Mouse (Mus musculus) hindbrain, embryonic 13.5 days (tissue): ENCODE measurements around the gene Wwox. TPM values are rescaled to one million over a fixed set of nuclear protein-coding genes. Genes with fewer than 3 reads are reported as not detected.
A peak's percentile ranks its signal among the peaks of the same experiment; 100 is the strongest.

Experiments used
- ATAC-seq: fragments of 200-750 bp; cut with Nextera tagmentation; 2 replicates; pipeline ENCODE4 v1.8.0; 2017; ENCODE audit warnings: moderate TSS enrichment; ENCODE audit not compliant: low FRiP score
- H3K27ac ChIP-seq: fragments of 300-500 bp; sonication (generic); 2 replicates; pipeline ENCODE4 v1.5.1; 2015; ENCODE audit warnings: inconsistent platforms, mild to moderate bottlenecking, moderate library complexity
- H3K27me3 ChIP-seq: fragments of 300-500 bp; sonication (generic); 2 replicates; pipeline ENCODE4 v1.6.1; 2015; ENCODE audit warnings: mild to moderate bottlenecking, inconsistent platforms
- H3K36me3 ChIP-seq: fragments of 300-500 bp; sonication (generic); 2 replicates; pipeline ENCODE4 v1.6.1; 2015; ENCODE audit warnings: mild to moderate bottlenecking, inconsistent platforms
- H3K4me1 ChIP-seq: fragments of 300-500 bp; sonication (generic); replicated peaks from 2 replicates; pipeline ENCODE4 v1.6.1; 2015; ENCODE audit warnings: inconsistent platforms
- H3K4me2 ChIP-seq: fragments of 300-500 bp; sonication (generic); 2 replicates; pipeline ENCODE4 v1.6.1; 2015; ENCODE audit warnings: inconsistent platforms, mild to moderate bottlenecking, moderate library complexity
- H3K4me3 ChIP-seq: fragments of 300-500 bp; sonication (generic); 2 replicates; pipeline ENCODE4 v1.5.1; 2015; ENCODE audit warnings: mild to moderate bottlenecking, inconsistent platforms
- H3K9ac ChIP-seq: fragments of 300-500 bp; sonication (generic); 2 replicates; pipeline ENCODE4 v1.6.1; 2015; ENCODE audit warnings: mild to moderate bottlenecking, inconsistent platforms
- H3K9me3 ChIP-seq: fragments of 300-500 bp; sonication (generic); 2 replicates; pipeline ENCODE4 v1.6.1; 2016; ENCODE audit warnings: inconsistent platforms
- WGBS: fragments of 180-500 bp; shearing (Covaris S2); methylation state at CpG from one replicate; pipeline ENCODE4 v1.1.7; 2015; 5-methylcytosine and 5-hydroxymethylcytosine counted together
- polyA plus RNA-seq: library from polyadenylated mRNA; unstranded; fragments of >200 nt; fragmentation: Nextera tagmentation; extraction: Ambion mirVana; gene quantifications from 2 replicates; pipeline ENCODE4 v1.2.1, GENCODE M21; 2015

Wwox gene
- polyA plus RNA-seq, 1 experiment from 2014 or later: 13.8 TPM

- H3K27me3 ChIP-seq: peaks cover 3% of the 10 kb centered on the region; the same call in 1 of the 2 replicates
- H3K36me3 ChIP-seq: no peaks in the 10 kb centered on the region
- peak overlapping the region; percentile 30 for H3K4me2 ChIP-seq
- 46% methylated on average over 16 of the region's 16 CpGs for WGBS
- no peak overlapping the region for H3K4me3 ChIP-seq
- peak overlapping the region; percentile 63 for H3K27ac ChIP-seq
- no peaks in the 10 kb centered on the region for H3K9me3 ChIP-seq
- peaks cover 38% of the 10 kb centered on the region for H3K4me1 ChIP-seq
- ATAC-seq: peak; percentile 71; the same call in 1 of the 2 replicates
- 0 out of 2 replicates have a peak overlapping the region, but pooled peaks have one; percentile 8 for H3K9ac ChIP-seq
Observed at GRCm38 (mm10) chr8:114889578-114890374, 450.3 kb downstream of the Wwox start.

- 43% methylated on average over 5 of the region's 5 CpGs for WGBS
- 0 out of 2 replicates have a peak, but pooled peaks have one; percentile 32 for ATAC-seq
- H3K9me3 ChIP-seq: no peaks in the 10 kb centered on the region
- peaks cover 3% of the 10 kb centered on the region; the same call in 1 of the 2 replicates for H3K27me3 ChIP-seq
- no peak overlapping the region for H3K4me3 ChIP-seq
- H3K4me2 ChIP-seq: peak overlapping the region; percentile 30; the same call in 1 of the 2 replicates
- no peaks in the 10 kb centered on the region for H3K36me3 ChIP-seq
- H3K4me1 ChIP-seq: peaks cover 31% of the 10 kb centered on the region
- H3K9ac ChIP-seq: 0 out of 2 replicates have a peak overlapping the region, but pooled peaks have one; percentile 8
- peak overlapping the region; percentile 63; the same call in 1 of the 2 replicates for H3K27ac ChIP-seq
Observed at GRCm38 (mm10) chr8:114890478-114890877, 451.0 kb downstream of the Wwox start.

- H3K36me3 ChIP-seq: no peaks in the 10 kb centered on the region
- H3K4me3 ChIP-seq: no peak overlapping the region
- WGBS: 69% methylated on average over 4 of the region's 4 CpGs
- no peak overlapping the region for H3K4me2 ChIP-seq
- H3K9me3 ChIP-seq: no peaks in the 10 kb centered on the region
- no peak for ATAC-seq
- no peak overlapping the region for H3K27ac ChIP-seq
- H3K27me3 ChIP-seq: peaks cover 3% of the 10 kb centered on the region; the same call in 1 of the 2 replicates
- H3K4me1 ChIP-seq: peaks cover 30% of the 10 kb centered on the region
- H3K9ac ChIP-seq: no peak overlapping the region
Observed at GRCm38 (mm10) chr8:114891252-114891651, 451.8 kb downstream of the Wwox start.

- WGBS: 74% methylated on average over 8 of the region's 8 CpGs
- ATAC-seq: no peak
- Histone ChIP-seq H3K4me2 (no peak overlapping the region), H3K27ac (no peak overlapping the region), H3K4me3 (no peak overlapping the region), H3K9me3 (no peaks in the 10 kb centered on the region), H3K27me3 (peaks cover 25% of the 10 kb centered on the region), H3K36me3 (no peaks in the 10 kb centered on the region), H3K9ac (no peak overlapping the region), H3K4me1 (peaks cover 13% of the 10 kb centered on the region)
Observed at GRCm38 (mm10) chr8:114897432-114897831, 458.0 kb downstream of the Wwox start.

- no peak for ATAC-seq
- Histone ChIP-seq H3K27ac (peak overlapping the region; percentile 8; the same call in 1 of the 2 replicates), H3K36me3 (no peaks in the 10 kb centered on the region), H3K4me1 (peaks cover 13% of the 10 kb centered on the region), H3K9me3 (no peaks in the 10 kb centered on the region), H3K27me3 (peaks cover 21% of the 10 kb centered on the region), H3K4me2 (peak overlapping the region; percentile 18; the same call in 1 of the 2 replicates), H3K4me3 (no peak overlapping the region), H3K9ac (no peak overlapping the region)
- whole genome bisulfite sequencing: 20% methylated on average over 12 of the region's 12 CpGs
Observed at GRCm38 (mm10) chr8:114899157-114899556, 459.7 kb downstream of the Wwox start.

- ATAC-seq: no peak
- Histone ChIP-seq H3K4me3 (no peak overlapping the region), H3K27ac (no peak overlapping the region), H3K27me3 (0 out of 2 replicates have a peak, but pooled peaks cover 17% of the 10 kb centered on the region), H3K9me3 (no peaks in the 10 kb centered on the region), H3K9ac (no peak overlapping the region), H3K36me3 (no peaks in the 10 kb centered on the region), H3K4me2 (no peak overlapping the region), H3K4me1 (peaks cover 24% of the 10 kb centered on the region)
- WGBS: 81% methylated on average over 5 of the region's 5 CpGs
Observed at GRCm38 (mm10) chr8:114902584-114902983, 463.1 kb downstream of the Wwox start.

GRCm38 (mm10) chr8:114908086-114908485, 468.6 kb downstream of the Wwox start:
- H3K9ac ChIP-seq: no peak overlapping the region
- H3K27me3 ChIP-seq: no peaks in the 10 kb centered on the region; the same call in 1 of the 2 replicates
- no peaks in the 10 kb centered on the region for H3K36me3 ChIP-seq
- no peak overlapping the region for H3K4me2 ChIP-seq
- H3K4me3 ChIP-seq: no peak overlapping the region
- ATAC-seq: no peak
- 75% methylated on average over 8 of the region's 8 CpGs for WGBS
- H3K4me1 ChIP-seq: peaks cover 29% of the 10 kb centered on the region
- no peaks in the 10 kb centered on the region for H3K9me3 ChIP-seq
- no peak overlapping the region for H3K27ac ChIP-seq

GRCm38 (mm10) chr8:114908589-114908988, 469.1 kb downstream of the Wwox start:
- Histone ChIP-seq H3K27ac (no peak overlapping the region), H3K4me3 (no peak overlapping the region), H3K9me3 (no peaks in the 10 kb centered on the region), H3K36me3 (no peaks in the 10 kb centered on the region), H3K4me1 (peaks cover 29% of the 10 kb centered on the region), H3K27me3 (no peaks in the 10 kb centered on the region; the same call in 1 of the 2 replicates), H3K9ac (no peak overlapping the region), H3K4me2 (no peak overlapping the region)
- 93% methylated on average over 7 of the region's 7 CpGs for WGBS
- ATAC-seq: no peak

- H3K9me3 ChIP-seq: no peaks in the 10 kb centered on the region
- H3K4me3 ChIP-seq: no peak overlapping the region
- H3K4me2 ChIP-seq: no peak overlapping the region
- no peaks in the 10 kb centered on the region for H3K36me3 ChIP-seq
- H3K27me3 ChIP-seq: no peaks in the 10 kb centered on the region; the same call in 1 of the 2 replicates
- H3K4me1 ChIP-seq: peaks cover 29% of the 10 kb centered on the region
- WGBS: 74% methylated on average over 9 of the region's 9 CpGs
- no peak overlapping the region for H3K9ac ChIP-seq
- ATAC-seq: no peak
- H3K27ac ChIP-seq: no peak overlapping the region
Observed at GRCm38 (mm10) chr8:114909146-114909545, 469.7 kb downstream of the Wwox start.

GRCm38 (mm10) chr8:114911031-114911580, 471.7 kb downstream of the Wwox start:
- ATAC-seq: no peak
- peaks cover 29% of the 10 kb centered on the region for H3K4me1 ChIP-seq
- H3K9ac ChIP-seq: no peak overlapping the region; the same call in 1 of the 2 replicates
- no peaks in the 10 kb centered on the region; the same call in 1 of the 2 replicates for H3K27me3 ChIP-seq
- H3K4me3 ChIP-seq: no peak overlapping the region
- H3K36me3 ChIP-seq: no peaks in the 10 kb centered on the region
- 27% methylated on average over 17 of the region's 17 CpGs for WGBS
- H3K9me3 ChIP-seq: no peaks in the 10 kb centered on the region
- H3K27ac ChIP-seq: 0 out of 2 replicates have a peak overlapping the region, but pooled peaks have one; percentile 44
- H3K4me2 ChIP-seq: peak overlapping the region; percentile 46

- no peaks in the 10 kb centered on the region; the same call in 1 of the 2 replicates for H3K4me1 ChIP-seq
- ATAC-seq: no peak
- no peak overlapping the region for H3K4me3 ChIP-seq
- no peak overlapping the region for H3K4me2 ChIP-seq
- no peak overlapping the region for H3K27ac ChIP-seq
- no peaks in the 10 kb centered on the region for H3K36me3 ChIP-seq
- H3K9me3 ChIP-seq: no peaks in the 10 kb centered on the region
- 74% methylated on average over 7 of the region's 7 CpGs for WGBS
- H3K27me3 ChIP-seq: peaks cover 5% of the 10 kb centered on the region; the same call in 1 of the 2 replicates
- H3K9ac ChIP-seq: no peak overlapping the region
Observed at GRCm38 (mm10) chr8:114923629-114924028, 484.2 kb downstream of the Wwox start.

GRCm38 (mm10) chr8:114927412-114927811, 488.0 kb downstream of the Wwox start:
- H3K4me1 ChIP-seq: peaks cover 9% of the 10 kb centered on the region
- no peak overlapping the region for H3K27ac ChIP-seq
- no peak overlapping the region for H3K4me3 ChIP-seq
- H3K4me2 ChIP-seq: no peak overlapping the region
- no peaks in the 10 kb centered on the region for H3K9me3 ChIP-seq
- H3K27me3 ChIP-seq: peaks cover 20% of the 10 kb centered on the region
- H3K9ac ChIP-seq: no peak overlapping the region
- 79% methylated on average over 8 of the region's 8 CpGs for WGBS
- H3K36me3 ChIP-seq: no peaks in the 10 kb centered on the region
- no peak for ATAC-seq
